Comparison of ENCODE assay signal across 7 mouse cellular contexts in genomic region chr11:3452769-3453168, GRCm38 (mm10). TPM values are rescaled to one million over a fixed set of nuclear protein-coding genes. Genes with fewer than 3 reads are reported as not detected.
DNase-seq lines count a peak whose midpoint lies in the region; ATAC-seq and TF ChIP-seq lines count a peak whose summit lies in the region.

No protein-coding gene starts in this region.

- no peaks in the 10 kb centered on the region for H3K27me3 ChIP-seq in C2C12 (ENCODE audit: control insufficient read depth, insufficient read depth, insufficient read length)
- H3K27me3 ChIP-seq in hindbrain, embryonic 13.5 days, result no peaks in the 10 kb centered on the region
- H3K27me3 ChIP-seq in limb, embryonic 11.5 days (ENCODE audit: control insufficient read depth, insufficient read depth, low read length), result no peaks in the 10 kb centered on the region
- H3K27me3 ChIP-seq in midbrain, embryonic 14.5 days (ENCODE audit: control insufficient read depth, insufficient read depth, low read length), result no peaks in the 10 kb centered on the region

- H3K4me1 ChIP-seq in hindbrain, embryonic 13.5 days (replicated peaks), result peaks cover 26% of the 10 kb centered on the region
- H3K4me1 ChIP-seq in limb, embryonic 11.5 days (ENCODE audit: control insufficient read depth, insufficient read depth, low read length), result peaks cover 5% of the 10 kb centered on the region
- peaks cover 21% of the 10 kb centered on the region for H3K4me1 ChIP-seq in midbrain, embryonic 14.5 days (ENCODE audit: control insufficient read depth, insufficient read depth, low read length)

- H3K4me2 ChIP-seq in hindbrain, embryonic 13.5 days, result peak overlapping the region; percentile 91
- H3K4me2 ChIP-seq in limb, embryonic 11.5 days (ENCODE audit: low read depth, severe bottlenecking), result peak overlapping the region; percentile 75
- peak overlapping the region; percentile 77 for H3K4me2 ChIP-seq in midbrain, embryonic 14.5 days (ENCODE audit: low read length)

- peaks cover 44% of the 10 kb centered on the region for H3K79me3 ChIP-seq in C2C12 (ENCODE audit: low read depth)

- H3K36me3 ChIP-seq in C2C12 (ENCODE audit: control insufficient read depth, insufficient read depth), result peaks cover 3% of the 10 kb centered on the region
- peaks cover 16% of the 10 kb centered on the region for H3K36me3 ChIP-seq in hindbrain, embryonic 13.5 days
- H3K36me3 ChIP-seq in limb, embryonic 11.5 days (ENCODE audit: control insufficient read depth, insufficient read depth, low read length), result no peaks in the 10 kb centered on the region
- peaks cover 7% of the 10 kb centered on the region; the same call in 1 of the 2 replicates for H3K36me3 ChIP-seq in midbrain, embryonic 14.5 days (ENCODE audit: control insufficient read depth, insufficient read depth, low read length)

- WGBS in hindbrain, embryonic 13.5 days, result 0% methylated on average over 9 of the region's 9 CpGs
- WGBS in limb, embryonic 11.5 days, result 1% methylated on average over 9 of the region's 9 CpGs
- under 1% methylated on average over 9 of the region's 9 CpGs for WGBS in midbrain, embryonic 14.5 days

- no peak for TF ChIP-seq CTCF in C2C12 (IDR thresholded peaks at IDR 0.05; ENCODE audit: control insufficient read depth, insufficient read depth, insufficient read length)

- no peaks in the 10 kb centered on the region for H3K9me3 ChIP-seq in hindbrain, embryonic 13.5 days
- H3K9me3 ChIP-seq in limb, embryonic 11.5 days (ENCODE audit: control insufficient read depth, low read length), result no peaks in the 10 kb centered on the region
- no peaks in the 10 kb centered on the region for H3K9me3 ChIP-seq in midbrain, embryonic 14.5 days (ENCODE audit: control insufficient read depth, low read length)

- peak overlapping the region; percentile 89 for H3K9ac ChIP-seq in hindbrain, embryonic 13.5 days
- peak overlapping the region; percentile 74 for H3K9ac ChIP-seq in limb, embryonic 11.5 days (ENCODE audit: low read length)
- H3K9ac ChIP-seq in midbrain, embryonic 14.5 days (replicated peaks; ENCODE audit: low read length), result peak overlapping the region; percentile 87

- H3K79me2 ChIP-seq in C2C12 (ENCODE audit: control insufficient read depth, insufficient read depth), result peaks cover 60% of the 10 kb centered on the region

- peak overlapping the region; percentile 93 for H3K4me3 ChIP-seq in C2C12 (ENCODE audit: insufficient read depth, poor library complexity, severe bottlenecking)
- H3K4me3 ChIP-seq in hindbrain, embryonic 13.5 days, result peak overlapping the region; percentile 67
- peak overlapping the region; percentile 81 for H3K4me3 ChIP-seq in limb, embryonic 11.5 days (ENCODE audit: low read depth, low read length)
- peak overlapping the region; percentile 75 for H3K4me3 ChIP-seq in midbrain, embryonic 14.5 days (replicated peaks; ENCODE audit: low read depth, low read length)

- peak overlapping the region; percentile 64 for H3ac ChIP-seq in C2C12 (ENCODE audit: control insufficient read depth, insufficient read length, low read depth)

- DNase-seq in A20 (ENCODE audit: low read depth, low spot score), result peak; percentile 40
- DNase-seq in embryo, embryonic 10.5 days (ENCODE audit: low spot score), result peak; percentile 73
- peak; percentile 59 for DNase-seq in limb, embryonic 11.5 days (ENCODE audit: low spot score)
- DNase-seq in midbrain, embryonic 14.5 days, result peak; percentile 59
- DNase-seq in yolk sac, embryonic 10.5 days (ENCODE audit: low spot score), result peak; percentile 50

- ATAC-seq in hindbrain, embryonic 13.5 days (ENCODE audit: low FRiP score), result peak; percentile 77
- peak; percentile 31; the same call in 1 of the 2 replicates for ATAC-seq in limb, embryonic 11.5 days (ENCODE audit: insufficient number of reproducible peaks, low FRiP score, low TSS enrichment, low read depth)
- ATAC-seq in midbrain, embryonic 14.5 days (ENCODE audit: low FRiP score, low TSS enrichment), result peak; percentile 26

- peak overlapping the region; percentile 90 for H3K27ac ChIP-seq in hindbrain, embryonic 13.5 days
- H3K27ac ChIP-seq in limb, embryonic 11.5 days (replicated peaks; ENCODE audit: low read depth, low read length), result peak overlapping the region; percentile 65; the same call in 1 of the 2 replicates
- H3K27ac ChIP-seq in midbrain, embryonic 14.5 days (replicated peaks; ENCODE audit: low read depth, low read length), result peak overlapping the region; percentile 90

TF ChIP-seq in C2C12, 6 proteins besides CTCF, POLR2A, EP300 and RAD21:
- TF ChIP-seq MAX (IDR thresholded peaks at IDR 0.05) (no peak), MYOG (IDR thresholded peaks at IDR 0.05; ENCODE audit: control insufficient read depth, extremely low read depth, insufficient read length) (no peak), USF1 (IDR thresholded peaks at IDR 0.05; ENCODE audit: low read depth) (no peak), MYOD1 (IDR thresholded peaks at IDR 0.05; ENCODE audit: control insufficient read depth, insufficient read length, low read depth) (no peak)

RNA-seq across cellular contexts. Expression of gene Rnf185, which starts 0.6 kb away (rescaled TPM):
- polyA plus RNA-seq in C2C12 (2012; fragmentation: generic; extraction: Trizol), result 18.9 TPM
- polyA plus RNA-seq in hindbrain, embryonic 13.5 days (2015; fragmentation: Nextera tagmentation; extraction: Ambion mirVana), result 42.9 and 43.7 TPM in 2 replicates
- 42.4 and 48.0 TPM in 2 replicates for polyA plus RNA-seq in limb, embryonic 11.5 days (2014; fragmentation: Nextera tagmentation; extraction: Ambion mirVana)
- polyA plus RNA-seq in midbrain, embryonic 14.5 days (2014; fragmentation: Nextera tagmentation; extraction: Ambion mirVana), result 40.3 and 55.3 TPM in 2 replicates

RNA-seq across cellular contexts. Expression of gene Pla2g3, which starts 35.3 kb away (rescaled TPM):
- 0.21 TPM for polyA plus RNA-seq in C2C12 (2012; fragmentation: generic; extraction: Trizol)
- 0.61 and 0.62 TPM in 2 replicates for polyA plus RNA-seq in hindbrain, embryonic 13.5 days (2015; fragmentation: Nextera tagmentation; extraction: Ambion mirVana)
- polyA plus RNA-seq in limb, embryonic 11.5 days (2014; fragmentation: Nextera tagmentation; extraction: Ambion mirVana), result 0.75 and 0.76 TPM in 2 replicates
- 0.59 and 0.72 TPM in 2 replicates for polyA plus RNA-seq in midbrain, embryonic 14.5 days (2014; fragmentation: Nextera tagmentation; extraction: Ambion mirVana)

RNA-seq across cellular contexts. Expression of gene Limk2, which starts 43.8 kb away (rescaled TPM):
- 21.6 TPM for polyA plus RNA-seq in C2C12 (2012; fragmentation: generic; extraction: Trizol)
- 138 and 150 TPM in 2 replicates for polyA plus RNA-seq in hindbrain, embryonic 13.5 days (2015; fragmentation: Nextera tagmentation; extraction: Ambion mirVana)
- polyA plus RNA-seq in limb, embryonic 11.5 days (2014; fragmentation: Nextera tagmentation; extraction: Ambion mirVana), result 45.5 and 51.6 TPM in 2 replicates
- polyA plus RNA-seq in midbrain, embryonic 14.5 days (2014; fragmentation: Nextera tagmentation; extraction: Ambion mirVana), result 155 and 172 TPM in 2 replicates

RNA-seq across cellular contexts. Expression of gene Inpp5j, which starts 51.9 kb away (rescaled TPM):
- 0.09 TPM for polyA plus RNA-seq in C2C12 (2012; fragmentation: generic; extraction: Trizol)
- polyA plus RNA-seq in hindbrain, embryonic 13.5 days (2015; fragmentation: Nextera tagmentation; extraction: Ambion mirVana), result 3.3 and 4.1 TPM in 2 replicates
- 0.08 TPM in 1 of 2 replicates, not detected in the other for polyA plus RNA-seq in limb, embryonic 11.5 days (2014; fragmentation: Nextera tagmentation; extraction: Ambion mirVana)
- polyA plus RNA-seq in midbrain, embryonic 14.5 days (2014; fragmentation: Nextera tagmentation; extraction: Ambion mirVana), result 3.2 and 4.7 TPM in 2 replicates

Comparison
In these comparisons a context has a peak if more than half of its experiments do, and no peak if none do; other contexts are left out.
1. Peak in every context shown above with its lines: DNase-seq, ATAC-seq, H3K4me3 ChIP-seq and H3K27ac ChIP-seq.
2. ATAC-seq: peak in every context shown above with its lines; median percentile 77 in hindbrain, embryonic 13.5 days; 31 in limb, embryonic 11.5 days; 26 in midbrain, embryonic 14.5 days.